Mouse (Mus musculus) retina, adult 2 months (tissue): ENCODE results near the gene Msh2.
"Not testable (repeated sequence)": the region's sequence is repeated elsewhere in the genome, so short reads cannot be mapped to it uniquely, and the experiment has no call there.

Source experiments
- DNase-seq: peaks from one replicate; pipeline ENCODE4 v3.0.0-alpha.2; 2012; ENCODE audit warnings: low read depth, low spot score

Msh2 gene

DNA sequence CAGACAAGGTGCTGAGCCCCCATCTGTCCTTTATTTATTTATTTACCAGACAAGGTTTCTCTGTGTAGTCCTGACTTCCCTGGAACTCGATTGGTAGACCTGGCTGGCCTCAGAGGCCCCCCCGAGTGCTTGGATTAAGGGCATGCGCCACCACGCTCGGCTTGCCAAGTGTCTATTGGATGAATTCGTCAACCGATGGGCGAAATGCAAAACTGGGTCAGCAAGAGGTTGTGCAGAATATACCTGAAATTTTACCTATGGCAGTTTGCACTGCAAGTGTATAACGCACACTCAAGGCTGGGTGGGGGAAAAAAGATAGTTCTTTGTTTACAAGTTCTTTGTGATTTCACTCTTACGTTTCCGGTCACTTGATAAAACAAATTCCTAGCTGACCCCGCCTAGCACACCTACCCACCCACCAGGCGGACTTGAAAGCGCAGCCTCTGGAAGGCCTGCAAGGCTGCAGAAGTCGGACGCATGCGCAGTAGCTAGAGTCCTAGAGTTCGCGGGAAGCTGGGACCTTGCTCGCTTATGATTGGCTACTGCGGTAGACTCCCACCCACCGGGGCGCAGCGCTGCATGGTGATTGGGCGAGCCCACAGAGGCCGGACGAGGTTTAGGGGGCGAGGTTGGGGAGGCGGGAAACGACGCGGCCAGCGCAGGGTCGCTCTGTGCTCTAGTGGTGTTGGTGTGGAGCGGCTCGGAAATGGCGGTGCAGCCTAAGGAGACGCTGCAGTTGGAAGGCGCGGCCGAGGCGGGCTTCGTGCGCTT is at the start of gene Msh2:
TSS of gene Msh2 (plus strand) at position 441 of the 771 bp plus-strand sequence.
- DNase-seq: peak; percentile 97

DNA sequence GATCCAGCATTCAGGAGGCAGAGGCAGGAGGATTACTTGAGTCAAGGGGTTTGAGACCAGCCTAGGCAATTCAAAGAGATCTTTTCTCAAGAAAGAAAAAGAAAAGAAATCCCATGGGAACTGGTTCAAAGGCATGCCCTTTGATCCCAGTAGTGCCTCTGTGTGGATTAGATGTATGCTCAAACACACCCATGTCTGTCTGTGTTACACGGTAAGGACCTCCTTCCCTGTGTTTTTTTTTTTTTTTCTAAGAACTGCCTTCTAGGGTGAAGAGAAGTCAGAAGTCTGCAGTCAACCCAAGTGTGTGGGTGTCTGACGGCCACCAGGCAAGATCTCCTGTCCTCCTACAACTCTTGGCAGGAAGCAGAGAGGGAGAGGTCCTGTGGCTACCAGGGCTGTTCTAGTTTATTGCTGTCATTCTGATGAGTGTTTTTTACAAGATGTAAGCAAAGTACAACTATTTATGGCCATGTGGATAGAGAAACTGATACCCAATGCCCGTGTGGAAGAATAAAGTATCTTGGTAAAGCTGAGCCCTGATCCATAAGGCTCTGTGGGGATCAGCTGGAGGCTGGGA is 46.5 kb upstream of the Msh2 start:
- no peak for DNase-seq

DNA sequence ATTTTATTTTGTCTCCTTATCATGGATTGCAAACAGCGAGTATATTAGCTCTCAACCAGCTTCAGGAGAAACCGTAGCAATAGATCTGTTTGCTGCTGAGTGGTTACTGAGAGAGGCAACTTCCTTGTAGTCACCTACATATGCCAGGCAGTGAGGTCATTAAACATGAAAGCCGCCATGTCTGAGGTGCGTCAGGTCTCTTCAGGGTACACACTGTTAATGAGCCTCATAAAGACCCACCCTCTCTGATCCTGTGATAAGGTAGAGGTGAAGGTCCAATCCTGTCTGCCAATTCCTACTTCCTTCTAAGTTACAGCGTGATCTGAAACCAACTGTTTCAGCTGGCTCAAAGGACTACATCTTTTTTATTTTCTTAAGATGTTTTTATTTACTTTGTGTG is 44.0 kb upstream of the Msh2 start:
- no peak for DNase-seq

DNA sequence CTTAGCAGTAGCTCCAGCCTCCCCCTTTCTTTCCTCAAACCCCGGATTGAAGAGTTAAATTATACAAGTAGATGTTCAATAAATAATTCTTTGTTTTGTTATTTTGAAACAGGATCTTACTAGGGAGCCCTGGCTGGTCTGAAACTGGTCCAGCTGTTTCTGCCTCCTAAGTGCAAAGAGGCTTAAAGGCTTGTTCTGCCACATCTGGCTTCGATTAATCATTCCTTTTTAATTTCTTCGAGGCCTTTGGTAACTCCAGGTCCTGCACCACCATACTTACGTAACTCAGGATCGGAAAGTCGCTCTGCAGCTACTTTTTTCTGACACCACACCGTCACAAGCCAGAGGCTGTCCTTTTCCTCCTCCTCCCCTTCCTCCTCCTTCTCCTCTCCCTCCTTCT is 43.4 kb upstream of the Msh2 start:
- DNase-seq: no peak

DNA sequence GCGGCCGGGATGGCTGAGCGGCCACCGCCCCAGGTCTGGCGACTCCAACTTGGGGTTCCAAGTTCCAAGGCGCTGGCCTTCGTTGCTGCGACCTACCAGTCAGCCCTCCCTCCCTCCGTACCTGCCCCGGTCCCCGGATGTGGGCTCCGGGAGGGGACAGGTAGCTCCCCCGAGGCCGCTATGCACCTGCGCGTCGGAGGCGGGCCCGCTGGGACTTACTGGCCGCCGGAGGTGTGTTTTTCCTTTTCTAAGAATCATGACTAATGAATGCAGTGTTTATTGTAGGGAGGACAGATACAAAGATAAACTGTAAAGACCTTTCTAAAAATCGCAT is 35.1 kb upstream of the Msh2 start:
- no peak for DNase-seq

DNA sequence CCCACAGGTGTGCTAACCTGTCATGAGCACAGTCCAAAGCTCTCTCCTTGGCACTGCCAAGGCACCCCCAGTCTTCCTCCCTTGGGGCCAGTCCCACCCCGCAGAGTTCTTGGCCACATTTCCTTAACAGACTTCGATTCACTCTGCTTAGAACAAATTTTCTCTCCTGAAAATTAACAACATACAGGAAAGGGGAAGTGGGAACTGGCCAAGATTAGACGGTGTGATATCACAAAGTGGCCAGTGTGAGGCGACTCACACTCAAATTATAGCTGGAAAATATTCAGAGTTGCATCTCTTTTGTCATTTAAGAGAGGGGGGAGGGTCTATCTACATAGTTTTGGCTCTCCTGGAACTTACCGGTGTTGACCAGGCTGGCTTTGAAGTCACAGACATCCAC is 32.9 kb upstream of the Msh2 start:
- no peak for DNase-seq

DNA sequence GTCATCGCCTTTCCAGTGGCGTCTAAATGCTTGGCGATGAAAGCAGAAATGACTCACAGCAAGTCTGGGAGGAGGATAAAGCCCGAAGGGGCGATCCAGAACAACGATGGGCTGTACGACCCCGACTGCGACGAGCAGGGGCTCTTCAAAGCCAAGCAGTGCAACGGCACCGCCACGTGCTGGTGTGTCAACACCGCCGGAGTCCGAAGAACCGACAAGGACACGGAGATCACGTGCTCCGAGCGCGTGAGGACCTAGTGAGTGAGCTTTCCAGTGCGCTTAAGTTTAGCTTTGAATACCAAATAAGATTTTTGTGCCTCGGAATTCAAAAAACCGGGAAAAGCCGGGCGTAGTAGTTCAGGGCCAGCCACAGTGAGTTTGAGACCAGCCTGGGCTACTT is 31.9 kb upstream of the Msh2 start:
- DNase-seq: no peak

DNA sequence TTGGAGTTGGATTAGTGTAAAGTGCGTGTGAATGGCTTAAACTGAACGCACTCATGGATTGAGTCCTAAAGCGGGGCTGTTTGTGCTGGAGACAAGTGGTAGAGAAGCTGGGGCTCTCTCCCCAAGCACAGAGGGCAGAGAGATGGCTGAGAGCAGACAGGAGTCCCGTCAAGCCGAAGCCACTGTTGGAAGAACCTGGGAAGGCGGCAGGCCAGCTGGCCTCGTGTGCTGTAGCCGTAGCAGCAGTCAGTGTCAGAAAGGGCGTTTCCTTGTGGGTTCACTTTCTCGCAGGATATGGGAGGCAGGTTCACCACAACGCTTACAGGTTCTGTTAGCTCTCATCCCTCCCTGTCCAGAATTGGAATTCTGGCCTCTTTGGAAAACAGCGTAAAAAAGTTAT is 31.1 kb upstream of the Msh2 start:
- DNase-seq: no peak

DNA sequence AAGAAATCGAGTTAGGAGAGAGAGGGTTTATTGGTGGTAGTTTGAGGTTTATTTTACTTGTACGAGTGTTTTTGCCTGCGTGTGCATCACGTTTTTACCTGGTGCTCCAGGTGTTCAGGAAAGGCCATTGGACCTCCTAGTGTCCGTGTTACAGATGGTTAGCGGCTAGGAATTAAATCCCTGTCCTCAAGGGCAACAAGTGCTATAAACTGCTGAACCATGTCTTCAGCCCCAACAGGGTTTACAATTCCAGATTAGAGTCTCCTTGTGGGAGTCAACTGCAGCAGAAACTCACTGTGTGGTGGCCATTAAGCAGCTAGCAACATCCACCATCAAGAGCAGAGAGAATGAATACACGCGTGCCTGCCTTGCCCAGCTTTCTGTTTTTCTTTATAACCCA is 29.4 kb upstream of the Msh2 start:
- DNase-seq: no peak

DNA sequence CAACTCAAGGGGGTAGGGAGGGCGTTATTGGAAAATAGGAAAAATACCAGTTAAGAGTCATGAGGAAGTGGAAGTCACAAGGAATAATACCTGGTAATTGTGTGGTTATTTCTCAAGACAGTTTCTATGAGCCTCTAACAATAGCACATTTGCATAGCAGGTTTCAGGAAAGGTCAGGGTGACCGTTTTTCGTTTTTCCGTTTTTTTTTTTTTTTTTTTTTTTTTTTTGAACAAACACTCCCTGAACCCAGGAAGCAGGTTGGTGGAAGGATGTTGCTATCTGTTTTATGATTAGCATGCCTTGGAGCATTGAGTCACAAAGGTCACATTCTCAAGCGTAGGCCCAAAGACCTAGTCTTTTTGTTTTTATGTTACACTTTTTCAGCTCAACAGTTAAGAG is 16.5 kb upstream of the Msh2 start:
- DNase-seq: not testable (repeated sequence)

DNA sequence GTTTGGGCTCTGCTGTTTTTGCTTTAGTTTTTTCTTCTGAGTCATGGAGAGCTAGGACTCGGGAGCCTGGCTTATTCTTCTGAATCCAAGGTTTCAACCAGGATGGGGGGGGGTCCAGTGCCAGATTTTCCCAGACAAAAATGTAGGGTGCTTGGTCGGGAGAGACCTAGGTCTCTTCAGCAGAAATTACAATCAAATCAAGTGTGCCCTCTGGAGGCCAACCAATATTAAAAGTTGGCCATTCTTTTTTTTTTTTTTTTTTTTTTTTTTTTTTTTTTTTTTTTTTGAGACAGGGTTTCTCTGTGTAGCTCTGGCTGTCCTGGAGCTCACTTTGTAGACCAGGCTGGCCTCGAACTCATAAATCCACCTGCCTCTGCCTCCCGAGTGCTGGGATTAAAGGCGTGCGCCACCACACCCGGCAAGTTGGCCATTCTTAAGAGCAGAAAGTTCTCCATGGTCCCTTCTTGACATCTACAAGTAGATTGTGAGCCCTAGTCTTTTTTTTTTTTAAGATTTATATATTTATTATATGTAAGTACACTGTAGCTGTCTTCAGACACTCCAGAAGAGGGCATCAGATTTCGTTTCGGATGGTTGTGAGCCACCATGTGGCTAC is 10.1 kb upstream of the Msh2 start:
- not testable (repeated sequence) for DNase-seq

DNA sequence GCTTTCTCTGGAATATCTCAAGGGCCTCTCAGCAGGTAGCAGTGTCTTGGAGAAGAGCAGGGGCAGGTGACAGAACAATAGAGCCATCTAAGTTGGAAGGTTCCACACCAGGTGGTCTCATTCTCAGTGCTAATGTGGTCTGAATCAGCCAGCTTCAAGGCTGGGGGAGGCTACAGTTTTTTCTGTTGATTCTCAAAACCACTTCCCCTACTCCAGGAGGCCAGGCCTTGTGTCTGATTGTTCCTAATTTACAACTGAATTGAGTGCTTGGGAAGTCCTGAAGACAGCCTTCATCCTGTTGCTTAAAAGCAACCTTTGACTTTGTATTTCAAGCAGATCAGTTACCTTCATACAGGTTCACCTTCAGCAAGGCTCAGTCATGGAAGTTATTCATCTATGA is 7.9 kb upstream of the Msh2 start:
- no peak for DNase-seq

DNA sequence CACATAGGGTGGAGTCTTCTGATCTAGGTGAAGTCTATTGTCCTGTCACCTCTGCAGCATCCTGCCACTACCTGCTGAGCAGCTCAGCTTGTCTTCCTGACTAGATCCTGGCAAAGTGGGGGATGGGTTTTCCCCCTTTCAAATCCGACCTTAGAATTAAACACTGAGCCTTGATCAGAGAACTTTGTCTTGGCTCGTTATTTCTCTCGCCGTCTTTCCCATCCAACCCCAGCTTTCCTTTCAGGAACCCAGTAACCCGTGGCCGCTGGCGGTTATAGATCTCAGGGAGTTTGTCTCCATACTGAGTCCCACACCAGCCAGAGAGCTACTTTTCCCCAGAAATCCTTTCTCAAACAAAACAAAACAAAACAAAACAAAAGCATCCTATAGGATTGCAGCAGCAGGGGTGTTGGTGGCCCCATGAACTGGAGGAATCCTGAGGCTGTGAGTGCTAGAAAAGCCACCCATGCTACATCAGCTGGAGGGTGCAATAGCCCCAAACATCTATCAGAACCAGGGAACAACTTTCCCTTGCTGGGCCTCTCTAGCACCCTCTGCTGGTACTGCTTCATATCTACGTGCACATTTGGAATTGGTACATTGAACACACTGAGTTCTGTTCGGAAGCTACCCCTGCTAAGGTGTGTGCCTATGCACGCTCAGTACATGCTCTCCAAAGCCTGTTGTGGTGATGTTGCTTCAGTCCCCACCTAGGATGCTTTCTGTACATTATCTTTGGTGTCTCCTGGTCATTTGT is 6.9 kb upstream of the Msh2 start:
- peak; percentile 30 for DNase-seq

DNA sequence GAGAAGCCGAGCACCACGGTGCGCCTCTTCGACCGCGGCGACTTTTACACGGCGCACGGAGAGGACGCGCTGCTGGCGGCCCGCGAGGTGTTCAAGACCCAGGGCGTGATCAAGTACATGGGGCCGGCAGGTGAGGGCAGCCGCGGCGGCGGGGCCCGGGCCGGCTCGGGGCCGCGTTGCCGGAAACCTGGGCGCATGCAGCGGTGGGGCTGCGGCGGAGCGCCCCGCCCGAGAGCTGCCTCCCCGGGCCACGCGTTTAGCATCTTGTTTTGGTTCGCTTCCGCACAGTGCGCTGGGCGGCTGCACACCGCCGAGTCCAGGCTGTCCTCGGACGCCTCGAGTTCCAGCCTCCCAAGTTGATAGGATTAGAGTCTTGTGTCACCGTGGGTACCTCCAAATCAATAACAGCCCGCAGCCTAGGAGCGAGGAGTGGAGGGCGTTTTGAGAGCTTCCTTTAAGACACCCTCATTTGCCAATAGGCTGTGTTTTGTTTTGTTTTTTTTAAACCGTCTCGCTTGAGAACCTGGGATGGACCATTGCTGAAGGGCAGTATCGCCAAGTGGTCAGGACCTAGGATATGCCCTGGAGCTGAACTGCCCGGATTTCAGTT is 652 bp downstream of the Msh2 start:
- DNase-seq: peak; percentile 20

DNA sequence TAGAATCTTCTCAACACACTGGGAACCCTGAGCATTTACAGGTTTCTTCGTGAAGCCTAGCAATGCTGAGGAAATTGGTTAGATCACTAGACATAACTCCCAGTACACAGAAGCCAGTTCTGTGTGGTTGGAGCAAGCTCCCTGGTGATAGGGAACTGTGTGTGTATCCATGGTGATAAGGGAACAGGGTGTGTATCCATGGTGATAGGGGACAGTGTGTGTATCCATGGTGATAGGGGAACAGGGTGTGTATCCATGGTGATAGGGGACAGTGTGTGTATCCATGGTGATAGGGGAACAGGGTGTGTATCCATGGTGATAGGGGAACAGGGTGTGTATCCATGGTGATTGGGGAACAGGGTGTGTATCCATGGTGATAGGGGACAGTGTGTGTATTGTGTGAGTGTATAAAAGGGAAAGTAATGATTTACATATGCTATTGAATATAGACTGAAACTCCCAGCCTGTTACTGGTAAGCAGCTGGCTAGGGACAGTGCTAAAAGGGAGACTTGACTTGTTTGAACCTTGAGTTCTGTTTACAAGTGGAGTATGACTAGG is 4.9 kb downstream of the Msh2 start:
- DNase-seq: not testable (repeated sequence)

DNA sequence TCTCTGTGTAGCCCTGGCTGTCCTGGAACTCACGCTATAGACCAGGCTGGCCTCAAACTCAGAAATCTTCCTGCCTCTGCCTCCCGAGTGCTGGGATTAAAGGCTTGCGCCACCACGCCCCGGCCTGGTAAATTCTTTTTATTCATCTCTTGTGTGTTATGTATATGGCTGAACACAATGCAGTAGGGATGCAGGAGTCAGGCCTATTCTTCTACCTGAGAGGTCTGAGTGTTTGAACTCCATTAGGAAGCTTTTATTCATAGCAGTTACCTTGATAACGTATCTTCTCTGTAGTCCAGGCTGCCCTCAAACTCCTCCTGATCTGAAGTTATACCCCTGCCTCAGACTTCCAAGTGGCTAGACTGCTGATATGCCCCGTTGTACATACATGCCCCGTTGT is 5.5 kb downstream of the Msh2 start:
- no peak for DNase-seq

DNA sequence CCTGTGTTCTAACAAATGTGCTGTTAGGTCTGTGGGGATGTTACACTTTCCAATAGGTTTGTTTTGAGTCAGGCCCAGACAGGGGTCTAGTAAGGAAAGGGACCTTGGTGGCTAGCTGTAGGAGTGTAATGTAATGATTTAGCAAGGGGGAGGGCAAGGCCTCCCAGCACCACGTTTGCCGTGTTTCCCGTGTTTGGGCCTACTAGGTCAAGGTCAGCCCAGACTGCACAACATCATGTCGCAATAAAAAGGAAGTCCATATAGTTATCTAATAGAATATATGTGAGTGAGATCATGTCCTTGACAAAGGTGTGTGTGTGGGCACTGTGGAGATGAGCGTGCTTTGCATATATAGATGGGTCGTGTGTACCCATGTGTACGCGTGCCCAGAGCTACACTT is 17.1 kb downstream of the Msh2 start:
- no peak for DNase-seq

DNA sequence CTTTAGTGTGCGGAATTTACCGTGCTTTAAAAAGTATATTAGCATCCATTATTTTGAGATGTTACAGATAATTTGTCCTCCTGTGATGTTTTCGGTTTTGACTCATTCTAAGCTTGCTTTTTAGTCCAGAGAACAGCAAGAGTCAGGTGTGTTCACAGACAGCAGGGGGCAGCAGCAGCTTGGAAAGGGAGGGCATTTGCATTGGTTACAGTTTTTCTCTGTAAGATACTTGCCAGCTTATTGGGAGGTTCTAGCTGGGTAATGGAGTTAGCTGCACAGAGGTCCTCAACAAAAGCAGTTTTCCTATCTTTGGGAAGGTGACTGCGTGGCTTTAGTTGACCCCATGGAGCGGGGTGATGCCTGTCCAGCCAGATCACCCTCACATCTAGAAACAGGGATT is 19.8 kb downstream of the Msh2 start:
- DNase-seq: peak; percentile 32

DNA sequence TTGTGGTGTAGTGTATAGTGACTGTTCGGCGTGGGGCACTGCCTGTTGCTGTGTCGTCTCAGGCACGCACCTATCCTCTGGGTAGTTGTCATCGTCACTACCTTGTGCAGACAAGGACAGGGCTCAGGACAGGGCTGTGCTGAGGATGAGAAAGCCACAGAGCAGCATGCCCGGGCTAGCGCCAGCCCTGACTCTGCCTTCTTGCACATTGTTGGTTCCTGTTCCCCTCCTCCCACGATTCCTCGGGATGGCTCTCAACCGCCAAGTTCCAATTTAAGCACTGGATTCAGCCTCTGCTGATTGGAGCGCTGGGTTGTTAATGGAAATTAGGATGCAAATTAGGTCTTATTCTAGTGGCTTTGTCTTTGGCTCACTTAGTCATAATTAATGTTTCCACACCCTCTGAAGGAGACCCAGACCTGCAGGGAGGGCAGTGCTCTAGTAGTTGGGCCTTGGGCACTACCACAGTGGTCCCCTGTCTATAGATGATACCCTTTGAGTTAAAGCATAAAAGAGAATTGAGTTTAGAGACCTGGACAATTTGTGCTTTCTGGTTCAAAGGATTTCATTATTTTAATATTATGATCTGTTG is 23.8 kb downstream of the Msh2 start:
- no peak for DNase-seq

DNA sequence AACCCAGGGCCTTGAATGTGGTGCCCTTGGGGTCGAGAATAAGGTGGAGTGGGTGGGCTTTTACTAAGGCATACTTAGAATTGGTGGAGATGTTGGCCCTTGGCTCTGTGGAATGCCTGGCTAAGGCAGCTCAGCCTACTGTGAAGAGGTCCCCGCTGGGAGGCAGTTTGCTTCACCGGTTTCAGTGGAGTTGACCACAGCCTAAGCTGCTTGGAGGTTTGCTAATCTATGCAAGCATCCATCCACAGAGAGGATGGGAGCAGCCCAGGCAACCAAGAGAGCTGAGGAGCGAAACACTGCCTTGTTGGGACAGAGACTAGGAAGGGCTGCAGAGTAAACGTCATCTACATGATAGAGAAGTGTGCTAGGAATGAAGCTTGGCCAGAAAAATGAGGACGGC is 24.7 kb downstream of the Msh2 start:
- no peak for DNase-seq

DNA sequence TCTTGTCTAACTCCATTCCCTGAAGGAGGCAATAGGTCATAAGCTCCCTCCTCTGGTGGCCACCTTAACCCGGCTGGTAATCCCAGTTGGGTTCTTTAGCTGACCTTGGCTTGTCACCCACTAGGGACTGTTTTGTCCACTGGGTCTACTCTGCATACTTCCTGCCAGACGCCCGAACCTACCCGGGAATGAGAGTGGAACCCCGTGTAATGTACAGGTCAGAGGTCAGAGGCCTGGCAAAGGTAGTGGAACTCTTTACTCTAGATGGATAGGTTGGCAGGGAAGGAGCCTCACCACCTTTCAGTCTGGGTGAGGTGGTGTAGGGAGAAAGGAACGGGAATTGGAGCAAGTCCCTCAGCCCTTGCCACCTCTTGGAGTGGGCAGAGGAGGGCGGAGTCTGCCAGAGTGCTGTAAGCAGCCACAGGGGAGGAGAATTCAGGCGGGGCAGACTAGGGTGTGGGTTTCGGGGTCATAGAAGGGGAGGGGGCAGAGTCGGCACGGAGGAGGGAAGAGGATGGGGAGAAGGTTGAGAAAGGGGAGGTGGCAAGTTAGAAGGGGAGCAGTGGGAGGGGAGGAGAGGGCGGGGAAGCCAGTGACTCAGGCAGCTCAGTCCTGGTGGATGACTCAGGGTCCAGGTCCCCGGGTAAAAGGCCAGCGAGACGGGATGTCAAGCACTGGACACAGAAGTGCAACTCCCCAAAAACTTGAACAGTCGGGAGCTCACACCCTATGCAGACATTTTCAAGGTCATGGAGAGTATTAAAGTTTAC is 27.1 kb downstream of the Msh2 start:
- no peak for DNase-seq
